Mouse (Mus musculus) Patski (cell line): ENCODE data around the gene Cers6. TPM values are rescaled to one million over a fixed set of nuclear protein-coding genes. Genes with fewer than 3 reads are reported as not detected.

Experiments
- ATAC-seq: fragments of 100-300 bp; one replicate; pipeline ENCODE4 v1.8.0; 2021
- CTCF ChIA-PET: fragments of 350-600 bp; sonication (Branson Sonifier 250); formaldehyde crosslinking; loops from one replicate; lab custom pipeline; 2022; ENCODE audit warnings: inconsistent platforms; lab: Charles Lee
- POLR2A ChIA-PET: fragments of 350-600 bp; sonication (Branson Sonifier 250); formaldehyde crosslinking; loops from one replicate; lab custom pipeline; 2022; ENCODE audit warnings: antibody characterized with exemption, inconsistent platforms; lab: Charles Lee
- DNase-seq: peaks from one replicate; pipeline ENCODE4 v3.0.0-alpha.2; 2011; ENCODE audit warnings: low read depth, low spot score
- H3K27me3 ChIP-seq: fragments of 371-371 bp; one replicate; pipeline ENCODE4 v1.5.1; 2021
- CTCF ChIP-seq: fragments of 100-300 bp; IDR thresholded peaks from one replicate; pipeline ENCODE4 v1.5.1; 2021
- in situ Hi-C: fragments of 300-500 bp; cut with MboI; formaldehyde crosslinking; loops from 3 replicates; pipeline ENCODE4 v1.11.1; 2018; ENCODE audit warnings: low pct_unique_long_range_greater_than_20kb, mixed read lengths
- polyA plus RNA-seq: library from polyadenylated mRNA; unstranded; gene quantifications from one replicate; pipeline ENCODE4 v1.2.3, GENCODE M21; 2021

Cers6 gene
- polyA plus RNA-seq, 1 experiment from 2014 or later: 24.8 TPM

DNA sequence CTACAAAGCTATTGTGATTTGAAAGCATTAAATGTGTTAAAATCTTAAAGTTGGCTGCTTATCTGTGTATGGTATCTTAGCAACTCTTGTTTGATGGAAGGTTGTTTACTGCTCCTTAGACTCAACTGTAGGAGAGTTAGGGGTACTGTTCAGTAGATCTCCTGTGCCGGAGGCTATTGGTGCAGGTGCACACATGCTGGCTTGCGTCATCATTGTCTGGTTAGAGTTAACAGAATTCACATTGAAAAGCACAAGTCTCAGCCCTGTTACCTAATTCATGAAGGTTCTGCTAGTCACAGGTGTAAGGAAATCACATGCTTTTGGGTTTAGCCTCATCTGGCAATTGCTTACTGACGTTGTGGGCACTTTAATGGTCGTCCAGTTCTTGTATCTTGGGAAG lies 98.3 kb downstream of the Cers6 start:
- ATAC-seq (no peak), DNase-seq (no peak)
- H3K27me3 ChIP-seq: no peaks in the 10 kb centered on the region
- POLR2A ChIA-PET: no interaction called here
- in situ Hi-C loops: no loop called here
- CTCF ChIA-PET: interaction anchor here (0.8 kb wide), 1 partner anchor 14 kb away, joined by 3 read pairs; no protein-coding TSS in a partner anchor
- TF ChIP-seq CTCF: no peak

DNA sequence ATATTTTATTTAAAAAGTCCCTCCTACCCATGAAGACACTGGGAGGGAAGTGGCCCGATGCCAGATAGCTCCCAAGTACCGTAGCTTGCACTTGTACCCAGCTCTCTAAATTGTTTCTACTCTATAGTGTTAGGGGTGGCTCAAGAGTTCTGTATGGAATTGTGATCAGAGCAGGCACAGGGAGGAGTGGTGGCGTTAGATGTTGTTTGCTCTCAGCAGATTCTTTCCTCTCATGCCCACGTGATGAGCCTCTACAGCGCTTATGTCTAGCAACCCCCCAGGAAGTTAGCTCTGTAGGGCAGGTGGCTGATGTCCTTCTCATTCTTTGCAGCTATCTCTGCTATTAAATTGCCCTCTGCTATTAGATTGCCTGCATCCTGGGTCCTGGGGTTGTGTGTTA lies 98.8 kb downstream of the Cers6 start:
- no peaks in the 10 kb centered on the region for H3K27me3 ChIP-seq
- no peak for TF ChIP-seq CTCF
- ChIA-PET CTCF (interaction anchor here (0.8 kb wide), 1 partner anchor 13 kb away, joined by 3 read pairs; no protein-coding TSS in a partner anchor), POLR2A (no interaction called here)
- in situ Hi-C loops: no loop called here
- ATAC-seq (no peak), DNase-seq (no peak)

DNA sequence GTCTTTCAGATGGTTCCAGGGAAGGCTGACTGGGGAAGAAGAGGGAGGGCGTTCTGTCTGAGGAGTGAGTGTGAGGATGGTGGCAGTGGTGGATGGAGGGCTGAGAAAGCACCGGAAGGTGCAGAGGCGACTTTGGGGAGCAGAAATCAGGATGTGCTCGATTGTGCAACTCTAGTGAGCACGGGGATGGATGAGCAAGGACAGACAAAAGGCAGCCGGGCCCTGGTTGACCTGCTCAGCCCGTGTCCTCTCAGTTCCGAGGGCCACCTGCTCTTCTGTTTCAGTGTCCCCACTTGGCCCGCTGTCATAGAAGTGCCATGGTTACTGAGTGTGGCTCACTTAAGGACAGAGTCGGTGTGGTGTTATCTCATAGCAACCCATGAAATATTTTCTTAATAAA lies 99.4 kb downstream of the Cers6 start:
- DNase-seq (no peak), ATAC-seq (no peak)
- in situ Hi-C loops: no loop called here
- ChIA-PET POLR2A (no interaction called here), CTCF (no interaction called here)
- H3K27me3 ChIP-seq: no peaks in the 10 kb centered on the region
- no peak for TF ChIP-seq CTCF

GRCm38 (mm10) chr2:68966360-68966759 lies 105.1 kb downstream of the Cers6 start:
- no peak for TF ChIP-seq CTCF
- in situ Hi-C loops: no loop called here

DNA sequence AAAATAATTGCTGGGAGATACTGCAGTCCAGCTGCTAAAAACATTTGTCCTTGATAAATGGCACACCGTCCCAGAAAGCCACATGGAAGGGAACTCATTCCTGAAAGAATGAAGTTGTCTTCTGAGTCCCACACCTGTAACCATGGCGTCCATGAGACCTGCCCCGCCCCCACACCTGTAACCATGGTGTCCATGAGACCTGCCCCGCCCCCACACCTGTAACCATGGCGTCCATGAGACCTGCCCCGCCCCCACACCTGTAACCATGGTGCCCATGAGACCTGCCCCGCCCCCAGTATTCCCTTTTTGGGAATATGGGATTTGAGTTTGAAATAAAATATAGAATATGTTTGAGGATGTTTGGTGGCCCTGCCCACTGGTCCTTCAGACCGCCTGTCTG lies 106.8 kb downstream of the Cers6 start:
- in situ Hi-C loops: no loop called here
- ChIA-PET POLR2A (no interaction called here), CTCF (no interaction called here)
- no peak for ATAC-seq
- no peaks in the 10 kb centered on the region for H3K27me3 ChIP-seq
- no peak for TF ChIP-seq CTCF
- DNase-seq: no peak

More at GRCm38 (mm10) chr2:68966360-68966759, 105.1 kb downstream of the Cers6 start:
- ATAC-seq (no peak), DNase-seq (no peak)
- CTCF ChIA-PET: no interaction called here
- POLR2A ChIA-PET: no interaction called here
- no peaks in the 10 kb centered on the region for H3K27me3 ChIP-seq

DNA sequence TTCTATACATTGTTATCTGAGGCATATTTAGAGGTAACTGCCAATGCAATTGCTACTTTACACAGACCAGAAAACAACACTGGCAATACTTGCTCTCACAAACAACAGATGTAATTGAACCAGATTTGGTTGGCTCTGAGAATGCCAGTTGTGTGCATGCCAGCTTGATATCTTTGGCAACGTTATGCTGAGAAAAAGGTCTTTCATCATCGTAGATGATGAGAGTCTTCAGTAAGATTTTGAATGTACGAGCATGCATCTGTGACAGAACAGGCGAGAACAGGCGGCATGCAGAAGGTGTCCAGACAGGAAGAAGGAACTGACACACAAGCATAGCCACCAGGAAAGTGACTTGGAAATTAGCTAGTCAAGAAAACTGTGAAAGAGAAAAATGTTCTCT lies 110.6 kb downstream of the Cers6 start:
- CTCF ChIA-PET: interaction anchor here (0.8 kb wide), 1 partner anchor 71 kb away, joined by 3 read pairs; no protein-coding TSS in a partner anchor
- H3K27me3 ChIP-seq: no peaks in the 10 kb centered on the region
- POLR2A ChIA-PET: no interaction called here
- no peak for DNase-seq
- in situ Hi-C loops: no loop called here
- TF ChIP-seq CTCF: no peak
- ATAC-seq: no peak

- in situ Hi-C loops: no loop called here
- H3K27me3 ChIP-seq: no peaks in the 10 kb centered on the region
- ChIA-PET CTCF (interaction anchor here (1.2 kb wide), 1 partner anchor 14 kb away, joined by 3 read pairs; no protein-coding TSS in a partner anchor), POLR2A (interaction anchor here (0.5 kb wide), 1 partner anchor 111 kb away, joined by 4 read pairs; no protein-coding TSS in a partner anchor)
- DNase-seq (no peak), ATAC-seq (no peak)
- TF ChIP-seq CTCF: no peak
Observed at GRCm38 (mm10) chr2:68973753-68974152, 112.5 kb downstream of the Cers6 start.

DNA sequence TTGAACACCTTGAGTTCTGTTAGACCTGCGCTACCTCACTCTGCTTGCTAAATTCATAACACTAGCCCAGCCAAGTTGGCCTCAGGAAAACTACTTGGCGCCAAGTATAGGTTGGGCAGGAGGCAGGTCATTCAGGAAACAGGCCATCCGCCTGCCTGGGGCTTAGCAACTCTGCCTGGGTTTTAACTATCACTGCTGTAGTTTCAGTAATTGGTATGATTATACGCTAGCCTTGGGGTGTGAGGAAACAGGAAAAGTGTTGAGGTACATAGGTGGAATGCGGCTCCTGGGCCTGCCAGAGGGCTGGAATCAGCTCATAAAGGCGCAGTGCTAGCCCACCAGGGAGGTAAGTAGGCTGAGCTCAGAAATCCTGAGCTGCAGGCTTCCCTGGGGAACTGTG lies 114.0 kb downstream of the Cers6 start:
- in situ Hi-C loops: no loop called here
- ATAC-seq: no peak
- CTCF ChIA-PET: no interaction called here
- POLR2A ChIA-PET: no interaction called here
- H3K27me3 ChIP-seq: no peaks in the 10 kb centered on the region
- no peak for DNase-seq
- no peak for TF ChIP-seq CTCF

- CTCF ChIA-PET: no interaction called here
Observed at GRCm38 (mm10) chr2:68975780-68976179, 114.5 kb downstream of the Cers6 start.

GRCm38 (mm10) chr2:68978244-68978643 lies 117.0 kb downstream of the Cers6 start:
- TF ChIP-seq CTCF: no peak
- CTCF ChIA-PET: interaction anchor here (1.8 kb wide), 1 partner anchor 12 kb away, joined by 4 read pairs; no protein-coding TSS in a partner anchor
- POLR2A ChIA-PET: no interaction called here
- no peaks in the 10 kb centered on the region for H3K27me3 ChIP-seq
- no peak for ATAC-seq
- in situ Hi-C loops: no loop called here
- DNase-seq: no peak

More at GRCm38 (mm10) chr2:68975780-68976179, 114.5 kb downstream of the Cers6 start:
- no peak for TF ChIP-seq CTCF
- ATAC-seq (no peak), DNase-seq (no peak)
- in situ Hi-C loops: no loop called here
- no peaks in the 10 kb centered on the region for H3K27me3 ChIP-seq
- POLR2A ChIA-PET: no interaction called here

GRCm38 (mm10) chr2:68978660-68979604 lies 117.7 kb downstream of the Cers6 start:
- ATAC-seq: no peak
- no peak for TF ChIP-seq CTCF
- H3K27me3 ChIP-seq: no peaks in the 10 kb centered on the region
- CTCF ChIA-PET: interaction anchor here (1.8 kb wide), 1 partner anchor 12 kb away, joined by 4 read pairs; no protein-coding TSS in a partner anchor
- DNase-seq: no peak
- POLR2A ChIA-PET: interaction anchor here (0.6 kb wide), 1 partner anchor 113 kb away, joined by 5 read pairs; no protein-coding TSS in a partner anchor
- in situ Hi-C loops: no loop called here
